Mouse (Mus musculus): ENCODE results near the gene Mgarp. TPM values are rescaled to one million over a fixed set of nuclear protein-coding genes. Genes with fewer than 3 reads are reported as not detected.
A peak's percentile ranks its signal among the peaks of the same experiment; 100 is the strongest.
"Not testable (repeated sequence)": the region's sequence is repeated elsewhere in the genome, so short reads cannot be mapped to it uniquely, and the experiment has no call there.

The Mgarp gene
- polyA plus RNA-seq, 1 experiment, result 3.6 TPM

DNA sequence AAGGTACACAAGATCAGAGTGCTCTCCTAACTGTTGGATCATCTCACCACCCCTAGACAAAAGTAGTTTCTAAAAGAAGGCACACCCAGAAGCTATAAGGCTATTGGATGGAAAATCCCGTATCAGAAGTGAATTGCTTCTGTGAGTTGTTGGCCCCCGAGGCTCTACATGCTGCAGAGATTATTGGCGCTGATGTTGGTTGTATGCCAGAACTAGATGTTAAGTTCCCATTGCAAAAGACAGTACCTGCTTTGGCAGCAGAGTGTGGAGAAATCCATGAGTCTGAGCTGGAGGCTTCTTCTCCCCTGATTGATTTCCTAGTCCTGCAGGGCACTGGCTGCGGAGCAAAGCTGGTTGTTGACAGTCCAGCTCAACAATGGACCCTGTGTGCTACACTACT, 28.5 kb downstream of the Mgarp start:
- DNase-seq (ENCODE audit: low spot score), result no peak

DNA sequence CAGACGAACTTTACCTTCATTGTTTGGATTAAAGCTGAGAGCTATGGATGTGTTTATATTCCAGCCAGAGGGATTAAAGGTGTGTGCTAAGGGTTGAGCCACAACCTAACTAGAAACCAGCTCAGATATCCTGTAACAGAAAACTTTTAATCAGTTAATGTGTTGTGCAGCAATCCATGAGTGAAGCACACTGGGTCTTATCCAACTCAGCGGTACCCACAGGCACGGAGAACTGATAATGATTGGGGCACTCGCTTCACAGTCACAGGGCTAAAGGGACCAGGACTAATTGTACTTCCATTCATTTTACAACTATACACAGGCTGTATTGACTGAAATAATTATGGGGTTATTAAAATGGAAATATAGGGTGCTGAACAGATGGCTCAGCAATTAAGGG, 29.6 kb downstream of the Mgarp start:
- DNase-seq (ENCODE audit: low spot score), result no peak

DNA sequence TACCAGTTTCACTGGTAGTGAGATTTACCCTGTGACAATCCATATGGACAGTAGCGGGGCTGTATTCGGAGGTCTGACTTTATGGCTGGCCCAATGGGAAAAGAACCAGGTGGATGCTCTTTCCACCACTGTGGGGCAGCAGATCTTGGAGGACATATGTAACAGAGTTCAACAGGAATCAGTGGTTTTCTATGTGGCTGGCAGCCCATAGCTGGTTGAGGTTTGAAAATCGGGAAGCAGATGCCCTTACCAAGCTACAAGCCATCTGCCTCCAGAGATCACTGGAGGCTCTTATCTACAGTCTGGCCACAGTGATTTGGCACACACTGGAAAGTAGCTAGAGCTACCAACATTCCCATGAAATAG, 31.0 kb downstream of the Mgarp start:
- no peak for DNase-seq (ENCODE audit: low spot score)

DNA sequence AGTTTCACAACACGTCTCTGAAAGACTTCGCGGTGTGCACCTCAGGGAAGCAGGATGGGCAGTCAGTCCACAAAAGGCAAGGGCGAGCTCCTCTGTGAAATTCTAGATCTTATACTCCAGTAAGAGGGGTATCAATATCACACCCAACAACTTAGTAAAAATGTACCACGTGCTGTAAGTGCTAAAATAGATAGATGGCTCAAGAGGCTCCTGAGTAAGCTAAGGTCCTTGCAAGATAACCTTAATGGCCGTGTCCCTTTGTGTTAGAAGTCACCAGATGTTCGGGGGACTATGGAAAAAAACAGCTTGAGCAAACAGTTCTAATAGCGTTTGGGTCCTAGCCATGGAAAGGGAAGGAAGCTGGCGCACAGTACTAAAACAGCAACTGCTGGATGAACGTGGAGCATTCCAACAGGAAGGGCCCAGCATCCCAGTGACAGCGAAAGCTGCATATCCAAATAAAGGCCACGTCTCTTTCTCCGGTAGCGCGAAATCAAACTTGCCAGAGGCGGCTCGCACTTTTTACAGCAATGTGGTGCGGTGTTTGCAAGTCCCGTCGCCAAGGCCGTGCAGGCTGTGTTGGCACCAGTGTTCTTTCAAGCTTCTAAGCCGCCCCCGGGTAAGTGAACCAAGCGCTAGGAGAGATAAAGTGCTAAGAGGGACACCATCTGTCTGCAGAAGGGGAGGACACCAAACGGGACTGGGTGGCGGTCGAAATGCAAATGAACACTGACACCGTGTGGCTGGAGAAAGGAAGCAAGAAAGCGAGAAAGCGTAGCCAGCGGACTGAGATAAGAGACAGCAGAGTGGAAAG, 31.6 kb downstream of the Mgarp start:
- peak; percentile 44 for DNase-seq (ENCODE audit: low spot score)

DNA sequence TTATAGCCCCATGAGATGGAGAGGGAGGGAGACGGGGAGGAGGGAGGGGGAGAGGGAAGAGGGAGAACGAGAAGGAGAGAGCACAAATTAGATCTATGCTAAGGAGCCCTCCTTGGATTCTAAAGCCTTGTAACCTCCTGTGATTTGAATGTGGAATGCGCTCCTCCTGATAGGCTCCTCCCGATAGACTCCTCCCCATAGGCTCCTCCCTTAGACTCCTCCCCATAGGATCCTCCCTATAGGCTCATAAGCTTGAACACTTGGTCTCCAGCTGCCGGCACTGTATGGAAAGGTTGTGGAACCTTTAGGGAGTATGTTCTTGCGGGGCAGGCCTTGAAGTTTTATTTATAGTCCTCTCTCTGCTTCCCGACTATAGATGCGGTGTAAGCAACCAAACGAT, 35.5 kb downstream of the Mgarp start:
- no peak for DNase-seq (ENCODE audit: low spot score)

DNA sequence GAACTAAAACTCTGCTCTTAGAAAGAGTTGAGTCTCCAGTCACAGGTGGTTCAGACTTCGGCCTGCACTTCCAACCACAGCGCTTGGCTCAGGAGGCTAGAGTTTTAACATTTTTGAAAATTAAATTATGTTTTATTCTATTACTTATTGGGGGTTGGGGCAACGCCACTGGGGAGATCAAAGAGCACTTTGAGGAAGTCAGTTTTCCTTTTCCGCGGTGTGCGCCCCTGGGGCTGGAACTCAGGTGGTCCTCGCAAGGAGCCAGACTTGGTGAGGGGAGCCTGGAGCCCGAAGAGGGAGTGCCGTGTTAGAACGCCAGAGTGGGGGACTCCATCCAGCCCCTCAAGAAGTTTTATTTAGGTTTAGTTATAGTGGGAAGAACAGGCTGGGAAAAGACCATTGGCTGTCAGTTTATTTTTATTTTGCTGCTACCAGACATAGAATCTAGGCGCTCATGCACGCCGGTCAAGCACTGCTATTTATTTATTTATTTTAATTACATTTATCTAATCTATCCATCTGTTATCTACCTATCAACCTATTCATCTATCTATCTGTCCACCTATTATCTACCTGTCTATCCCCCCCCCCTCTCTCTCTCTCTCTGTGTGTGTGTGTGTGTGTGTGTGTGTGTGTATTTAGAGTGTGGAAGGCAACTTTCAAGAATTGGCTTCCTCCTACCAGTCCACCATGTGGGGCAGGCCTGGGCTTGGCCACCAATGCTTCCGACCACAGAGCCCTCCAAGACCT, 36.8 kb downstream of the Mgarp start:
- no peak for DNase-seq (ENCODE audit: low spot score)

DNA sequence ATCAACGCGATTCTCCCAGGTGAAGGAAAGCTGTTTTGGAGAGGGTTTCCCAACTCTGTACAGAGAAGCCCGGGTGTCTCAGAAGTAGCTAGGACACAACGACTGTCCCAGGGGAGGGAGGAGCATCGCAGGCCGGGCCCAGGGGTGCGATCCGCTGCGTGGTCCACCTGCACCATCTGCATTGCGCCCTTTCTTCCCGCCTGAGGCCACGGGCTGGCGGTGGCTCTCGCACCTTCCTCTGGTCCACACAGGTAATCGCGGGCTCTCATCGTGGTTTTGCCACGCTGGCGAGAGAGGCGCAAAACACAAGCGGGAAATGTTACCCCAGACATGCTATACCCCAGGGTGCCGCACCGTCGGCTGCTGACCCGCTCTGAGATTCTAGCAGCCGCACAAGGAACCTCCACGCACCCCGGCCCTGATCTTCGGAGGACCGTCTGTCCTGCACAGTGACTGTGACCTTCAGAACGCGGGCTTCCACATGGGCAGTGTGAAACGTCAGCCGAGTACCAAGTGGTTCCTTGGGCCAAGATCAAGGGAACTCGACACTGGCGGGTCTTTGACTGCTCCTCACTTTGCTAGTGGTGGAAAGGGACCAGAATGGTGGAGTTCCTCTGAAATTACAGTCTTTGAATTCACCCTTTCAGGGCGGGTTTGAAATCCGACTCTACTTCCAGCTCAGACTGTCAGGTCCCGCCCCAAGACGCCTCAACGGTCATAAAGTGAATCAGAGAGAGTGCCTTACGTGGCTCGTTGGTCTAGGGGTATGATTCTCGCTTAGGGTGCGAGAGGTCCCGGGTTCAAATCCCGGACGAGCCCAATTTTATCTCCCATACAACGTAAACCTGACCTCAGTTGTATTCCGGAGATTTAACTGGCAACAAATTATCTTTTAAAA, 37.6 kb downstream of the Mgarp start:
- peak; percentile 41 for DNase-seq (ENCODE audit: low spot score)

DNA sequence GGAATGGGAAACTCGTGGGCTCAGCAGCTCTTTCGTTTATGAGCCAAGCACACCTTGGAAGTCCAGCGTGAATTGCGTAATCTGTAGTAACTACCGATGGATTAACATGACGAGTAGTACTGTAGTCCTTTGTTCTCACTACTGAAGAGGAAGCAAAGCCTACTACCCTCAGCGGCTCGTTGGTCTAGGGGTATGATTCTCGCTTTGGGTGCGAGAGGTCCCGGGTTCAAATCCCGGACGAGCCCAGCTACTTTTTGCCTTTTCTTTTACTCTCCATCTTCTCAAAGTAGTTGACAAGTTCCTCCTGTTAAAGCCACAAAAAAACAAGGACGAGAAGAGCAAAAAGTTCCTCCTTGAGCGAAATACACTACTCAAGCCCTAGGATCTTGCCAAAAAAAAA, 38.4 kb downstream of the Mgarp start:
- no peak for DNase-seq (ENCODE audit: low spot score)

DNA sequence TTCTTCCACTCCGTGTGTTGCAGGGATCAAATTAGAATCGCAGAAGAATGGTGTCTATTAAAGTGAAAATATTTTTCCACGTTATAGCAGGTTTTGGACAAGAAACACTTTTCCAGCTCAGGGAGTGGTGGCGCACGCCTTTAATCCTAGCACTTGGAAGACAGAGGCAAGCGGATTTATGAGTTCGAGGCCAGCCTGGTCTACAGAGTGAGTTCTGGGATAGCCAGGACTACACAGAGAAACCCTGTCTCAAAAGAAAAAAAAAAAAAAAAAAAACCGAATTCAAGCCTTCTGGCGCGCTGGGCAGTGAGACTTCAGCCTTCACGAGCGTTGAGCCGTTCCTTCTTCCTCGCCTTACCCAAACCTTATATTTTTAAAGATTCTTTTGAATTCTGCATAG, 38.9 kb downstream of the Mgarp start:
- DNase-seq (ENCODE audit: low spot score), result no peak

DNA sequence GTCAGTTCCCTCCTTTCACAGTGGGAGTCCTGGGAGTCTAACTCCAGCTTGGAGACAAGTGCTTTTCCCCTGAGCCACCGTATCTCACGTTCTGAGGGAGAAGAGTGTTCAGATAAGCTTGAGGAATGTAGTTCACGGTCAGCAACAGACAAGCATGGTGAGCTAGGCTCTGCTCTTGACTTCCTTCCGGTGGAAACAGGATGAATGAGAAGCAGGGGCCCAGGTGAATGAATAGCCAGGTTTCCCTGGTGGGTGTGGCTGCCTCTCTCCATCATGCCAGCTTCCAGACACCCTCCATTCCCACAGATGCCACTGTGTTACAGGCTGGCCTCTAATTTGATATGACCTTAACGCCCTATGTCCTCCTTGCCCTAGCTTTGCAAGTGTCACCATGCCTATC, 39.5 kb downstream of the Mgarp start:
- DNase-seq (ENCODE audit: low spot score), result no peak

DNA sequence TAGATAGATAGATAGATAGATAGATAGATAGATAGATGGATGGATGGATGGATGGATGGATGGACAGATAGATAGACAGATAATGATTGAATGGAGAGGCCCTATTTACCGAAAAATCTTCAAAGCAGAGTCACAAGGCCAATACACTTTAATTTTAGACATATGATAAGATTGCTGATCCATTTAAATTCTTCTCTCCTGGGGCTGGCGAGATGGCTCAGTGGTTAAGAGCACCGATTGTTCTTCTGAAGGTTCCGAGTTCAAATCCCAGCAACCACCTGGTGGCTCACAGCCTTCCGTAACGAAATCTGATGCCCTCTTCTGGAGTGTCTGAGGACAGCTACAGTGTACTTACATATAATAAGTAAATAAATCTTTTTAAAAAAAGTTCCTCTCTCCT, 41.6 kb downstream of the Mgarp start:
- DNase-seq (ENCODE audit: low spot score), result not testable (repeated sequence)

DNA sequence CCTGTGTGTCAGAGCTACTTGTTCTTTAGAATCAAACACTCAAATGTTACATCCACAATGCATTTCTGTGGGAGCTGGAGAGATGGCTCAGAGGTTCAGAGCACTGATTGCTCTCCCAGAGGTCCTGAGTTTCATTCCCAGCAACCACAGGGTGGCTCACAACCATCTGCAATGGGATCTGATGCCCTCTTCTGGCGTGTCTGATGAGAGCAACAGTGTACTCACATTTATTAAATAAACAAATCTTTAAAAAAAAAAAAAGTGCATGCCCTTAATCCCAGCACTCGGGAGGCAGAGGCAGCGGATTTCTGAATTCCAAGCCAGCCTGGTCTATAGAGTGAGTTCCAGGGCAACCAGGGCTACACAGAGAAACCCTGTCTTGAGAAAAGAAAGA, 42.5 kb downstream of the Mgarp start:
- DNase-seq (ENCODE audit: low spot score), result no peak

DNA sequence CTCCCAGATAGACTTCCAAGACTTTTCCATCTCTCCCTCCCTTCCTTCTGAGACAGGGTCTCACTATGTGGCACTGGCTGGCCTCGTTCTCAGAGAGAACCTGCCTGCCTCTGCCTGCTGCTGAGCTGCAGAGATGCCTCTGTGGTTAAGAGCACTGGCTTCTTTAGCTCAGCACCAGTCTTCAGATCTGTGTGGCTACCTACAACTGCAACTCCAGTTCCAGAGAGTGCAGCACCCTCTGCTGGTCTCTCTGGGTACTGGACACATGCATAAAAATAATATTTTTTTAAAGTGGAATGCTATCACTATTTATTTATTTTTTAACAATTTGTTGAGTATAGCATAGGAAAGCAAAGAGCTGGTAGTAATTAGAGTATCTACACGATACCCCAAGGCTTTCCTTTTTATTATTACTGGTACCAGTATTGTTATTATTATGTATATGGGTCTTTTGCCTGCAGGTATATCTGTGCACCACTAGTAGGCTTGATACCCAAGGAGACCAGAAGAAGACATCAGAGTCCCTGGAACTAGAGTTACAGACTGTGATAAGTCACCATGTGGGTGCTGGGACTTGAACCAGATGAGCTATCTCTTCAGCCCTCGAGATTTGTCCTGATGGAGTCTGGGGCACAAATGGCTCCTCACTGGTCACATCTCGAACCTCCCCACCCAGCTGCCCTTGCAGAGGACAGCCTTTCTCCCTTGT, 43.1 kb downstream of the Mgarp start:
- DNase-seq (ENCODE audit: low spot score), result no peak

DNA sequence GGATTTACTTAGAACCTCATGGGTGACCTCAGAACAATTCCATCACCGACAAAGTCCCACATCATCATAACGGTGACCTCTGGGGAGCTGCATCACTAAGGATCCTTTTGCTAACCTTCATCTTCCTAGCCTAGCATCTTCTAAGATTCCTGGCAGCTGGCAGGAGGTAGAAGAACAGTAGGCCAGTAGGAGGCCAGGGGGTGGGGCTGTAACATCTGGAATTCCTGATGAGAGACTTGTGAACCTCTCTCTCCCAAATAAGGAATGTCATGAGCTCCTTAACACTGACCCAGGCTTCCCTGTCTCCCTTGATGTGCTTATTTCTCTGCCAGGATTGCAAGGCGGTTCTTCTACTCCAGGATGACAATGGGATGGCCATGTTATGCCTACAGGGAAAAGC, 45.7 kb downstream of the Mgarp start:
- no peak for DNase-seq (ENCODE audit: low spot score)

DNA sequence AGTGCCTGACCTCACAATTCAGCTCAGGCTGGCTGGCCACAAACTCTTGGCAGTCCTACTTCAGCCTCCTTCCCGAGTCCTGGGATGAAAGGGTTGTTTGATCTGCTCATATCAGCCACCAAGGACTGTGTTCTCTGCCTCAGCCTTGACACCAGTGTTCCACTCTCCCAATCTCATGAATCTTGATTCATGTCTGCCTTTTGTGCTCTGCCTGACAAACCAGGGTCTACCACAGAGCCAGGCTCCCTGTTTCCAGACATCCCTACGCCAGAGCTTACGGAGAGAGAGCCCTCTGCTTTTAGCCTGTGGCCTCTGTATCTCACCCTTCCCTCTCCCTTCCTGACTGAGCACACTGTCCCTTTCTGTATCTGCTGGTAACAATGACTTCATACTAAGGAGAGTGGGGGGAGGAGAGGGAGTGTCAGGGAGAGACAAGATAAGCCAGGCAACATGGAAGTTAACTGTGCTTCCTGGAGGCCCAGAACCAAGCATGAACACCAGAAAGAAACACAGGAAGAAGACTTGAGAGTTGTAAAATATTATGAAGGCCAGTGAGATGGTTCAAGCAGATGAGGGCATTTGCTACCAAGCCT, 47.8 kb downstream of the Mgarp start:
- DNase-seq (ENCODE audit: low spot score), result no peak

DNA sequence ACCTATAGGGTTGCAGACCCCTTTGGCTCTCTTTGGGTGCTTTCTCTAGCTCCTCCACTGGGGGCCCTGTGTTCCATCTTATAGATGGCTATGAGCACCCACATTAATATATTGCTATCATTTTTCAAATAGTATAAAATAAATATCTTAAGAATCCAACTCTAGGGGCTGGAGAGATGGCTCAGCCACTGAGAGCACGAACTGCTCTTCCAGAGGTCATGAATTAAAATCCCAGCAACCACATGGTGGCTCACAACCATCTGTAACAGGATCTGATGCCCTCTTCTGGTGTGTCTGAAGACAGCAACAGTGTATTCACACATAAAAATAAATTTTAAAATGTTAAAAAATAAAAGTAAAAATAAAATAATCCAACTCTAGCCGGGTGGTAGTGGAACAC, 51.5 kb downstream of the Mgarp start:
- DNase-seq (ENCODE audit: low spot score), result not testable (repeated sequence)

DNA sequence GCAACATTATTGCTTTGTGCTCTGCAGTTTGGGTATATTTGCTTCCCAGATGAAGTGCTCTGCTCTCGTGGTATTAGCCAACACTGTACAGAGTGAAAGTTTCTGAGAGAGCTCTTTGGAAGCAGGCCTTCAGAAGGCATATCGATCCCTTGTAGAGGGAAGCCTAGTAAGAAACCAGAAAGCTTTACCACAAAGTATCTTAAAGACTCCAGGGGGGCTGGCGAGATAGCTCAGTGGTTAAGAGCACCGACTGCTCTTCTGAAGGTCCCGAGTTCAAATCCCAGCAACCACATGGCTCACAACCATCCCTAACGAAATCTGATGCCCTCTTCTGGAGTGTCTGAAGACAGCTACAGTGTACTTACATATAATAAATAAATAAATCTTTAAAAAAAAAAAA, 52.4 kb downstream of the Mgarp start:
- DNase-seq (ENCODE audit: low spot score), result not testable (repeated sequence)

DNA sequence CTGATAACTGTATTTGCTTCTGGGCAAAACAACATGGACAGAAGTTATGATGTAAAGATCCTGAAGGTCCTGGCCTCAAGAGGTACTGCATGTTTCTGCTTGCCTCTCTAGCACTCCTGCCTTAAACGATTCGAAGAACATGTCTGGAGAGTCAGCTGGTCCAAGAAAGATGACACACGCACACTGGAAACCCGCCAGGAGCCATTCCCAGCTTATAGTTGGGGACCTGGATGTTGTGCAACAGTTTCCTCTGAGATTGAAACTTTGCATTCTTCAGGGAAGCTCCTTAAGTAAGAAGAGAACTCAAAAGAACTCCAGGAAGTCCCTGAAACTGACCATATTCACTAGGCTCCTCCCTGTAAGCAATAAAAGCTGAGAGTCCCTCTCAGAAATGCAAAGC, 53.3 kb downstream of the Mgarp start:
- no peak for DNase-seq (ENCODE audit: low spot score)

DNA sequence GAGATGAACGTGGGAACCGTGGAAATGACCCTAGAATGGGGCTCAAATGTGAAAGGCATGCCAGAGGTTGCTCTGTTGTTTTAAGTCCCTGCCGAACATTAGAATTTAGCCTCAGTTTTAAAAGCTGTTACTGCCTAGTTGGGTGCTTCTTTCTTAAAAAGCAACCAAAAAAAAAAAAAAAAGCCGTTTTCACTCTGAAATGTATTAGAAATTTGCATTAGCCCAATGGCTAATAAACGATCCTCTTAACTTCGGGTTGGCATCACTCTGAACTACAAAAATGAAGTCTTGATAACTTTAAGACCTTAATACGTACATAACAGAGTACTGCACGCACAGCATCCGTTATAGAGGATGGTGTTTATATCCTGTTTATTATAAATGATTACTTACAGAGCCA, 54.4 kb downstream of the Mgarp start:
- no peak for DNase-seq (ENCODE audit: low spot score)

DNA sequence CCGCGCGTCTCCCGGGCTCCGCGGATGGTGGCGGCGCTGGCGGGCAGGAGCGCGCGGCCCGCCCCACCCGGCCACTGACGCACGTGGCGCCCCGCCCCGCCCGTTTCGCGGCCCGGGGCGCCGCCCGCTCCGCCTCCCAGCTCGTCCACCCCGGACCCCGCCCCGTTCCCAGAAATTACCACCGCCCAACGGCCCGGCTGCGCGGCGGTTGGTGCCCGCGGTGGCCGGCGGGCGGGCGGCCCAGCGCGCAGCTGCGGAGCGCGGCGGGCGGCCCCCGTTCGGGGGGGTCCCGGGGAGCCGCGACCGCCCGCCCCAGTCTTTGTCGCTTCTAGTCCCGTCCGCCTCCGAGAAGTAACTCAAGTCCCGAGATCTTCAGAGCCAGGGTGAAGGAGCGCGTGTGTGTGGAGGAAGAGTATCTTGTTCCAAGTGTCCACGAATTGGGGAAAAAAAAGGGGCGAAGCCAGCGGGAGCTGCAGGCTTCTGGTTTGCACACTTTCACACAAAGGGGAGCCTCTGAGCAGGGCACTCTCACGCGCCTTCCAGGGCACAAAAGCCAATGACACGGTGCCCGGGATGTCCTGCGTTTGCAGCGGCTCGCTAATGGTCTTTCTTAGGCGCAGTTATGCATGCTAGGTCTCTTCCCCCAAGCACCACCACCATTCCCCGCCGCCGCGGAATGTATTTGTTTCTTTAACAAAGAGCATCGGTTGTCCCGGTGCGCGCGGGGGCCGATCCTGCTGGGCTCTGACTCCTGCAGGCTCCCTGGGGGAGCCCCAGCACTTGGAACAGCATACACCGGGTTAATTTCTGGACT, 55.1 kb downstream of the Mgarp start:
- DNase-seq (ENCODE audit: low spot score), result peak; percentile 83
